ENCODE assay signal across 24 mouse cellular contexts in genomic region chr13:111994862-111995490, GRCm38 (mm10).
A peak's percentile ranks its signal among the peaks of the same experiment; 100 is the strongest.
DNase-seq lines count a peak whose midpoint lies in the region; ATAC-seq lines count a peak whose summit lies in the region.
"Had no signal": no experiment of that assay in that cellular context is flagged by ENCODE, and none has a peak within 500 bp of the region (broad histone marks: within the 10 kb centered on the region; RNA-seq: fewer than 3 reads in every experiment).

No protein-coding gene starts in this region.

- peak; percentile 17 for DNase-seq in adrenal gland, postnatal 10 days
- DNase-seq in adrenal gland, postnatal 36 days, result no peak
- DNase-seq in thymus, postnatal 0 days (ENCODE audit: low spot score), result peak; percentile 40
- no peak for DNase-seq in thymus, adult 18-20 months
- DNase-seq in thymus, postnatal 25 days, result peak; percentile 48
- DNase-seq: adrenal gland, adult 8-10 months; B cell, adult 2 months; cerebellum, adult 11 months; cerebellum, adult 2 months; cerebellum, adult 9-11 months; cerebellum, postnatal 25 days; embryo, embryonic 11 days; gastrocnemius, adult 2 months; gastrocnemius, postnatal 14 days; heart, adult 18-20 months; heart, postnatal 14 days; heart, postnatal 4 days had no signal

- ATAC-seq in frontal cortex, adult (ENCODE audit: low TSS enrichment), result no peak
- ATAC-seq: forebrain, embryonic 13.5 days; forebrain, embryonic 16.5 days; hindbrain, postnatal 0 days; inflammation-experienced regulatory T-cells, adult 6 months; intestine, embryonic 16.5 days; Patski had no signal

Comparison
In these comparisons a context has a peak if more than half of its experiments do, and no peak if none do; other contexts are left out.
1. DNase-seq: peak in adrenal gland, postnatal 10 days (single experiment), thymus, postnatal 0 days (single experiment) and thymus, postnatal 25 days (single experiment); none in adrenal gland, postnatal 36 days (0 of 2) and thymus, adult 18-20 months (0 of 2).